Mouse (Mus musculus) megakaryocyte, embryonic 14.5 days (primary cell): ENCODE measurements at regions not wholly inside any gene's neighbourhood (a gene's known extent, or its start where the extent isn't known, plus 50 kb on each side); places are given as distances from the start of the nearest gene placed in this dataset.

Experiments
- FLI1 ChIP-seq: IDR thresholded peaks from 2 replicates; pipeline ENCODE4 v1.6.1; 2012; ENCODE audit warnings: low read length, inconsistent platforms, mixed read lengths
- GATA1 ChIP-seq: IDR thresholded peaks from 3 replicates; pipeline ENCODE4 v1.6.1; 2012; ENCODE audit warnings: mixed read lengths, low read length, inconsistent platforms, borderline replicate concordance

DNA sequence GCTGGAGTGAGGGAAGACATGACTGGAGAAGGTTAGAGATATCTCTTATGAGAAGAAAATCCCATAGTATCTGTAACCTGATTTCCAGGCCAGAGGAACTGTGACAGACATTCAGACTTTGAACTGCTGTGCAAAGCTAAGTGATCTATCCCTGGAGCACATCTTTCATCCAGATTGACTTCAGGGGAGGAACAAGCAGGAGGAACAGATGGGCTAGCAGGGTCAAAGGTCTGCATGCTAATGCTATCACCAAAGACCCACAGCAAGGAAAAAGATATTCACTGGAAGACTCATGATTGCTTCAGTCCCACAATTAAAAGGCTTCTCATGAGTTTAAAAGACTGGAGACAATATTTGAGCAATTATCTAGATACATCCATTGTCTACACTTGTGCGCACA, 855.7 kb upstream of the Sox9 start:
- TF ChIP-seq GATA1 (no peak), FLI1 (no peak)
